Mouse (Mus musculus) gastrocnemius, adult 18-20 months (tissue): ENCODE results near the gene Rhox3c. TPM values are rescaled to one million over a fixed set of nuclear protein-coding genes. Genes with fewer than 3 reads are reported as not detected.
"Not testable (repeated sequence)": the region's sequence is repeated elsewhere in the genome, so short reads cannot be mapped to it uniquely, and the experiment has no call there.

Source experiments
- DNase-seq: peaks from one replicate; pipeline ENCODE4 v3.0.0; 2021; ENCODE audit warnings: low spot score
- long read RNA-seq, 2 experiments: library from polyadenylated mRNA; stranded (forward); transcript quantifications; one replicate each; pipeline ENCODE4 v2.0.0; 2021
- total RNA-seq, 2 experiments: library from RNA; stranded (reverse); gene quantifications; 2 replicates each; pipeline ENCODE4 v1.2.3; 2021

Rhox3c gene
- not detected for total RNA-seq
- long read RNA-seq, experiment 1 = 0 reads
- long read RNA-seq, experiment 2 = 0 reads

DNA sequence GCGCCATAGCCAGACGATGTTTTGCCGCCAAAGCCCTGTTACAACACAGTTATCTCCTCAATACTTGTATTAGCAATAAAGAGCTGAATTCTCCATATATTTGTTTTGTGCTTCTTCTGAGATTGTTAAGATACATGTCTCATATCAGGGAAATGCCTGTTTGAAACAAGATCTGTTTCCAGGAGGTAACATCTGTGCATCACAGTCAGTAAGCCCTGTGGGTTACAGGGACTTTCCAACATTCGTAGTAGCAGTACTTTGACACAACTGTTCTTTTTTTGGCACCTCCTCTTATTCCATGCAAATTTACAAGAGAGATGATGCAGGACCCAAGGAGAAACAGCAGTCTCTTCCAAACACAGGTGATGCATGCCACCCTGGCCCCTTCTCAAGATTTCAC, at the start of gene Rhox3c:
Gene Rhox3c, plus strand, starts transcription at position 301 of the 400 bp plus-strand sequence.
- DNase-seq = not testable (repeated sequence)

DNA sequence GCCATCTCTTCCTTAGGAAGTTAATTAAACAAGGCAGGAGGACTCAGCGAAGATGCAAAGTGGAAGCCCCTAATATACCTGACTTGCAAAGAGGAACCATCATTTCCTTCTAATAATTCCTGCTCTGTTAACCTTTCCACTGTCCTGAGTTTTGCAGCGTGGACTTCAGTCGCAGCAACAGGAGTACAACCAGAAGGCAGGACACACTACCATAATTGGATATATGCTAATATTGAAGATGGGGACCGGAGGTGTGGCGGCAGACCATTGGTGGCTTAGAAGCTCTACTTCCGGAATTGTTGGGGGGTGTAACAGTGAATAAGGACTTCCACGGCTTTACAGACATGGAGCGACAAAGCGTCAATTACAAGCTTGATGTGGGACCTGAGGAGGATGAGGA, 46.6 kb upstream of the Rhox3c start, which contains the start of gene Rhox2b:
Gene Rhox2b, plus strand, starts transcription at position 301 of the 400 bp plus-strand sequence.
- not testable (repeated sequence) for DNase-seq

DNA sequence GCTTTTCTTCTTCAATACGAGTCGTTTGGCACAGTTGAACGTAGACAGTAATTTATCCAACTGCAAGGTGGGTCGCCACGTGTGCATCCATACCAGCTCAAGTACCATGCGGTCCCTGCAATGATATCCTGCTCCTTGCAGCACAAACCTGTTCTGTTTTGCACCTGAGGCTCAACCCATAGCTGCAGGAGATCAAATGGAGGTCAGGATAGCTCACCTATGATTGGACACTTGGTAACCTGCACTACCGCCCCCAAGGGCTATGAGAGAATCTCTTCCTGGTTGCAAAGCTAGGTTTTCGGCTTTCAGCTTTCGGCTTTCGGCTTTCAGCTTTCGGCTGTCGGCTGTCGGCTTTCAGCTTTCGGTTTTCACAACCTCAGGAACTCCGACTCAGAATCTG, 26.2 kb upstream of the Rhox3c start, which contains the start of gene Rhox4b:
Gene Rhox4b, plus strand, starts transcription at position 301 of the 400 bp plus-strand sequence.
- DNase-seq = not testable (repeated sequence)

DNA sequence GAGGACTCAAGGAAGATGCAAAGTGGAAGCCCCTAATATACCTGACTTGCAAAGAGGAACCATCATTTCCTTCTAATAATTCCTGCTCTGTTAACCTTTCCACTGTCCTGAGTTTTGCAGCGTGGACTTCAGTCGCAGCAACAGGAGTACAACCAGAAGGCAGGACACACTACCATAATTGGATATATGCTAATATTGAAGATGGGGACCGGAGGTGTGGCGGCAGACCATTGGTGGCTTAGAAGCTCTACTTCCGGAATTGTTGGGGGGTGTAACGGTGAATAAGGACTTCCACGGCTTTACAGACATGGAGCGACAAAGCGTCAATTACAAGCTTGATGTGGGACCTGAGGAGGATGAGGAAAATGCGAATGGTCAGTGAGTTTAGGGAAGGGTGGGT, 5.0 kb upstream of the Rhox3c start, which contains the start of gene Rhox2c:
Gene Rhox2c, plus strand, starts transcription at position 301 of the 400 bp plus-strand sequence.
- not testable (repeated sequence) for DNase-seq

DNA sequence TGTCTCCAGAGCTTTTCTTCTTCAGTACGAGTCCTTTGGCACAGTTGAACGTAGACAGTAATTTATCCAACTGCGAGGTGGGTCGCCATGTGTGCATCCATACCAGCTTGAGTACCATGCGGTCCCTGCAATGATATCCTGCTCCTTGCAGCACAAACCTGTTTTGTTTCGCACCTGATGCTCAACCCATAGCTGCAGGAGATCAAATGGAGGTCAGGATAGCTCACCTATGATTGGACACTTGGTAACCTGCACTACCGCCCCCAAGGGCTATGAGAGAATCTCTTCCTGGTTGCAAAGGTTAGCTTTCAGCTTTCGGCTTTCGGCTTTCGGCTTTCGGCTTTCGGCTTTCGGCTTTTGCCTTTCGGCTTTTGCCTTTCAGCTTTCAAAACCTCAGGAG, 21.7 kb downstream of the Rhox3c start, which contains the start of gene Rhox4c:
Gene Rhox4c, plus strand, starts transcription at position 301 of the 400 bp plus-strand sequence.
- not testable (repeated sequence) for DNase-seq

DNA sequence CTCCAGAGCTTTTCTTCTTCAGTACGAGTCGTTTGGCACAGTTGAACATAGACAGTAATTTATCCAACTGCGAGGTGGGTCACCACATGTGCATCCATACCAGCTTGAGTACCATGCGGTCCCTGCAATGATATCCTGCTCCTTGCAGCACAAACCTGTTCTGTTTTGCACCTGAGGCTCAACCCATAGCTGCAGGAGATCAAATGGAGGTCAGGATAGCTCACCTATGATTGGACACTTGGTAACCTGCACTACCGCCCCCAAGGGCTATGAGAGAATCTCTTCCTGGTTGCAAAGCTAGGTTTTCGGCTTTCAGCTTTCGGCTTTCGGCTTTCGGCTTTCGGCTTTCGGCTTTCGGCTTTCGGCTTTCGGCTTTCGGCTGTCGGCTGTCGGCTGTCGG, 55.7 kb downstream of the Rhox3c start, which contains the start of gene Rhox4d:
Gene Rhox4d, plus strand, starts transcription at position 301 of the 400 bp plus-strand sequence.
- not testable (repeated sequence) for DNase-seq

Other genes with a start within 250 kb of the Rhox3c start
- gene Gm9, start 247.5 kb upstream of the Rhox3c start, total RNA-seq = not detected
- not detected for gene Rhox1, start 236.3 kb upstream of the Rhox3c start, total RNA-seq
- gene Rhox2a, start 213.6 kb upstream of the Rhox3c start, total RNA-seq = not detected
- not detected for gene Rhox3a, start 208.7 kb upstream of the Rhox3c start, total RNA-seq
- not detected for gene Rhox4a, start 193.2 kb upstream of the Rhox3c start, total RNA-seq
- gene Rhox3a2, start 78.6 kb upstream of the Rhox3c start, total RNA-seq = not detected
- not detected for gene Rhox4a2, start 67.7 kb upstream of the Rhox3c start, total RNA-seq
- not detected for gene Rhox2b, start 46.5 kb upstream of the Rhox3c start, total RNA-seq
- not detected for gene Rhox4b, start 26.1 kb upstream of the Rhox3c start, total RNA-seq
- not detected for gene Rhox2c, start 4.9 kb upstream of the Rhox3c start, total RNA-seq
- not detected for gene Rhox4c, start 21.8 kb downstream of the Rhox3c start, total RNA-seq
- not detected for gene Rhox2d, start 34.8 kb downstream of the Rhox3c start, total RNA-seq
- not detected for gene Rhox4d, start 55.8 kb downstream of the Rhox3c start, total RNA-seq
- gene Rhox2e, start 71.9 kb downstream of the Rhox3c start, total RNA-seq = not detected
- not detected for gene Rhox3e, start 83.4 kb downstream of the Rhox3c start, total RNA-seq
- gene Rhox4e, start 98.8 kb downstream of the Rhox3c start, total RNA-seq = not detected
- gene Rhox2f, start 112.8 kb downstream of the Rhox3c start, total RNA-seq = not detected
- gene Rhox3f, start 122.4 kb downstream of the Rhox3c start, total RNA-seq = not detected
- not detected for gene Rhox4f, start 149.1 kb downstream of the Rhox3c start, total RNA-seq
- not detected for gene Rhox3g, start 170.0 kb downstream of the Rhox3c start, total RNA-seq
- not detected for gene Rhox2g, start 184.9 kb downstream of the Rhox3c start, total RNA-seq
- not detected for gene Rhox4g, start 192.7 kb downstream of the Rhox3c start, total RNA-seq
- gene Rhox3h, start 210.2 kb downstream of the Rhox3c start, total RNA-seq = not detected
- not detected for gene Rhox2h, start 214.7 kb downstream of the Rhox3c start, total RNA-seq